Mouse (Mus musculus): ENCODE results near the gene Anks3.

DNA sequence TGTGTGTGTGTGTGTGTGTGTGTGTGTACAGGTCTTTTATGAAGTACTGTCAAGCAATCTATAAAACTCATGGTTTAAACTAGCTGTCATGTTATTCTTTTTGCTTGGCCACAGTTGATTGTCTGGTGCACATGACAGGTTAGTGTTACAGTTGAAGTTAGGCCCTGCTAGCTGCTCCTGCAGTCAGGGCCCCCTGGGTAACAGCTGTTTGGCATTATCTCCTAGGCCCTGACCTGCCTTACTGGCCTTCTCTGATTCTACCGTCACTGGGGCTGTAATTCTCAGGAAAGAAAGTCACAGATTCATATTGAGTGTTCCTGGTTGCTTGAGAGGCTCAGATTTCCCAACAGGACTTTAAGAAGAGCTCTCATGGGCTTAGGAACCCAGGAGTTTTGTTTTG lies 58.4 kb downstream of the Anks3 start:
- TF ChIP-seq POLR2A (IDR thresholded peaks at IDR 0.05; ENCODE audit: borderline replicate concordance, extremely low read depth, insufficient read depth, insufficient read length, poor library complexity, severe bottlenecking) (no peak), CTCF (IDR thresholded peaks at IDR 0.05; ENCODE audit: borderline replicate concordance, extremely low read depth, insufficient read depth, insufficient read length) (no peak)
